Mouse (Mus musculus) lung, postnatal 0 days (tissue): ENCODE data around the gene Phf21a. TPM values are rescaled to one million over a fixed set of nuclear protein-coding genes. Genes with fewer than 3 reads are reported as not detected.

Source experiments
- ATAC-seq: fragments of 200-750 bp; cut with Nextera tagmentation; 2 replicates; pipeline ENCODE4 v1.8.0; 2017; ENCODE audit warnings: moderate library complexity
- DNase-seq: peaks from one replicate; pipeline ENCODE4 v3.0.0-alpha.2; 2016; ENCODE audit warnings: low spot score
- H3K27ac ChIP-seq: fragments of 300-500 bp; sonication (generic); 2 replicates; pipeline ENCODE4 v1.5.1; 2014; ENCODE audit warnings: antibody characterized with exemption, mild to moderate bottlenecking, low read length, mixed read lengths
- H3K27me3 ChIP-seq: fragments of 300-500 bp; sonication (generic); replicated peaks from 2 replicates; pipeline ENCODE4 v1.6.1; 2014; ENCODE audit warnings: low read length, mixed read lengths; ENCODE audit not compliant: insufficient read depth
- H3K36me3 ChIP-seq: fragments of 300-500 bp; sonication (generic); 2 replicates; pipeline ENCODE4 v1.6.1; 2014; ENCODE audit warnings: low read length, mixed read lengths; ENCODE audit not compliant: insufficient read depth
- H3K4me1 ChIP-seq: fragments of 300-500 bp; sonication (generic); 2 replicates; pipeline ENCODE4 v1.6.1; 2014; ENCODE audit warnings: antibody characterized with exemption, low read depth, low read length, mixed read lengths; ENCODE audit not compliant: insufficient read depth
- H3K4me2 ChIP-seq: fragments of 300-500 bp; sonication (generic); replicated peaks from 2 replicates; pipeline ENCODE4 v1.6.1; 2014; ENCODE audit warnings: low read depth, mild to moderate bottlenecking, low read length, moderate library complexity, mixed read lengths
- H3K4me3 ChIP-seq: fragments of 300-500 bp; sonication (generic); 2 replicates; pipeline ENCODE4 v1.5.1; 2014; ENCODE audit warnings: low read depth, low read length
- H3K9ac ChIP-seq: fragments of 300-500 bp; sonication (generic); replicated peaks from 2 replicates; pipeline ENCODE4 v1.6.1; 2014; ENCODE audit warnings: low read depth, mild to moderate bottlenecking
- H3K9me3 ChIP-seq: fragments of 300-500 bp; sonication (generic); 2 replicates; pipeline ENCODE4 v1.6.1; 2016; ENCODE audit warnings: low read length, mixed read lengths
- CTCF ChIP-seq: IDR thresholded peaks from 2 replicates; pipeline ENCODE4 v1.5.1; 2016; ENCODE audit warnings: antibody characterized with exemption, mild to moderate bottlenecking
- EP300 ChIP-seq: IDR thresholded peaks from 2 replicates; pipeline ENCODE4 v1.6.1; 2016; ENCODE audit warnings: antibody characterized with exemption, mild to moderate bottlenecking, control low read depth
- WGBS: fragments of 180-500 bp; shearing (Covaris S2); extraction: QIAGEN DNeasy Blood & Tissue Kit; methylation state at CpG from one replicate; pipeline ENCODE4 v1.1.7; 2014; 5-methylcytosine and 5-hydroxymethylcytosine counted together
- polyA plus RNA-seq: library from polyadenylated mRNA; unstranded; fragments of >200 nt; fragmentation: Nextera tagmentation; extraction: Ambion mirVana; gene quantifications from 2 replicates; pipeline ENCODE4 v1.2.1, GENCODE M21; 2015

Gene Phf21a
- polyA plus RNA-seq, 1 experiment from 2014 or later: 12.9 TPM

- no peak overlapping the region for H3K4me2 ChIP-seq
- 76% methylated on average over 7 of the region's 7 CpGs for WGBS
- H3K36me3 ChIP-seq: no peaks in the 10 kb centered on the region
- no peaks in the 10 kb centered on the region for H3K9me3 ChIP-seq
- ATAC-seq: no peak
- peaks cover 6% of the 10 kb centered on the region; the same call in 1 of the 2 replicates for H3K4me1 ChIP-seq
- no peak overlapping the region for H3K27ac ChIP-seq
- no peak for DNase-seq
- no peak overlapping the region for H3K9ac ChIP-seq
- TF ChIP-seq CTCF (no peak), EP300 (no peak)
- no peaks in the 10 kb centered on the region for H3K27me3 ChIP-seq
- H3K4me3 ChIP-seq: no peak overlapping the region
Observed at GRCm38 (mm10) chr2:92198747-92199146, 105.8 kb downstream of the Phf21a start.

- TF ChIP-seq EP300 (no peak), CTCF (no peak)
- H3K27me3 ChIP-seq: no peaks in the 10 kb centered on the region
- WGBS: 49% methylated on average over 10 of the region's 10 CpGs
- DNase-seq (no peak), ATAC-seq (no peak)
- H3K36me3 ChIP-seq: no peaks in the 10 kb centered on the region
- no peak overlapping the region for H3K9ac ChIP-seq
- peaks cover 6% of the 10 kb centered on the region; the same call in 1 of the 2 replicates for H3K4me1 ChIP-seq
- no peak overlapping the region for H3K4me2 ChIP-seq
- H3K27ac ChIP-seq: no peak overlapping the region
- H3K9me3 ChIP-seq: no peaks in the 10 kb centered on the region
- H3K4me3 ChIP-seq: no peak overlapping the region
Observed at GRCm38 (mm10) chr2:92199562-92200286, 106.8 kb downstream of the Phf21a start.

- no peak overlapping the region for H3K4me2 ChIP-seq
- no peak for ATAC-seq
- H3K9ac ChIP-seq: no peak overlapping the region
- no peaks in the 10 kb centered on the region for H3K27me3 ChIP-seq
- TF ChIP-seq EP300 (no peak), CTCF (no peak)
- WGBS: 40% methylated on average over 4 of the region's 4 CpGs
- peaks cover 6% of the 10 kb centered on the region; the same call in 1 of the 2 replicates for H3K4me1 ChIP-seq
- no peaks in the 10 kb centered on the region for H3K9me3 ChIP-seq
- H3K36me3 ChIP-seq: no peaks in the 10 kb centered on the region
- H3K4me3 ChIP-seq: no peak overlapping the region
- DNase-seq: no peak
- no peak overlapping the region for H3K27ac ChIP-seq
Observed at GRCm38 (mm10) chr2:92202319-92203040, 109.6 kb downstream of the Phf21a start.

- no peak for ATAC-seq
- WGBS: 67% methylated on average over 5 of the region's 5 CpGs
Observed at GRCm38 (mm10) chr2:92205010-92205639, 112.2 kb downstream of the Phf21a start.

GRCm38 (mm10) chr2:92210409-92210808, 117.5 kb downstream of the Phf21a start:
- no peak for ATAC-seq
- H3K9me3 ChIP-seq: no peaks in the 10 kb centered on the region
- H3K36me3 ChIP-seq: no peaks in the 10 kb centered on the region; the same call in 1 of the 2 replicates
- no peaks in the 10 kb centered on the region for H3K27me3 ChIP-seq
- 85% methylated on average over 1 of the region's 1 CpGs for WGBS
- no peak overlapping the region for H3K4me3 ChIP-seq
- no peak for DNase-seq
- no peaks in the 10 kb centered on the region for H3K4me1 ChIP-seq
- H3K9ac ChIP-seq: no peak overlapping the region
- H3K27ac ChIP-seq: peak overlapping the region; percentile 38; the same call in 1 of the 2 replicates
- no peak overlapping the region for H3K4me2 ChIP-seq
- no peak for TF ChIP-seq CTCF

More at GRCm38 (mm10) chr2:92205010-92205639, 112.2 kb downstream of the Phf21a start:
- Histone ChIP-seq H3K36me3 (no peaks in the 10 kb centered on the region), H3K4me2 (no peak overlapping the region), H3K4me3 (no peak overlapping the region), H3K9me3 (no peaks in the 10 kb centered on the region), H3K27ac (no peak overlapping the region), H3K9ac (no peak overlapping the region), H3K27me3 (no peaks in the 10 kb centered on the region), H3K4me1 (no peaks in the 10 kb centered on the region)
- DNase-seq: no peak
- TF ChIP-seq CTCF (no peak), EP300 (no peak)

GRCm38 (mm10) chr2:92221431-92221830, 128.5 kb downstream of the Phf21a start:
- Histone ChIP-seq H3K27me3 (no peaks in the 10 kb centered on the region), H3K9me3 (no peaks in the 10 kb centered on the region), H3K4me3 (no peak overlapping the region), H3K27ac (no peak overlapping the region), H3K4me2 (no peak overlapping the region), H3K4me1 (no peaks in the 10 kb centered on the region), H3K9ac (no peak overlapping the region), H3K36me3 (peaks cover 6% of the 10 kb centered on the region; the same call in 1 of the 2 replicates)
- 62% methylated on average over 6 of the region's 6 CpGs for WGBS
- TF ChIP-seq EP300: no peak
- TF ChIP-seq CTCF: no peak
- ATAC-seq (peak; percentile 56), DNase-seq (peak; percentile 66)
